Mouse (Mus musculus) liver, adult 2 months (tissue): Measurements from ENCODE around the gene Chka.

Experiments used
- CTCF ChIP-seq: fragments of 200-500 bp; IDR thresholded peaks from 2 replicates; pipeline ENCODE4 v1.5.1; 2011; ENCODE audit warnings: low read depth, low read length, control low read depth
- POLR2A ChIP-seq: fragments of 200-500 bp; IDR thresholded peaks from 2 replicates; pipeline ENCODE4 v1.6.1; 2011; ENCODE audit warnings: low read length, control low read depth; ENCODE audit not compliant: insufficient read depth; ENCODE audit errors: extremely low read depth

- TF ChIP-seq POLR2A (no peak), CTCF (no peak)
Measured at GRCm38 (mm10) chr19:3819080-3819479, 32.5 kb upstream of the Chka start.
